Mouse (Mus musculus) lung, postnatal 4 days (tissue): ENCODE data around the gene Pnkp.

Source experiments
- DNase-seq, 2 experiments: peaks; one replicate each; pipeline ENCODE4 v3.0.0; 2021

Gene Pnkp

DNA sequence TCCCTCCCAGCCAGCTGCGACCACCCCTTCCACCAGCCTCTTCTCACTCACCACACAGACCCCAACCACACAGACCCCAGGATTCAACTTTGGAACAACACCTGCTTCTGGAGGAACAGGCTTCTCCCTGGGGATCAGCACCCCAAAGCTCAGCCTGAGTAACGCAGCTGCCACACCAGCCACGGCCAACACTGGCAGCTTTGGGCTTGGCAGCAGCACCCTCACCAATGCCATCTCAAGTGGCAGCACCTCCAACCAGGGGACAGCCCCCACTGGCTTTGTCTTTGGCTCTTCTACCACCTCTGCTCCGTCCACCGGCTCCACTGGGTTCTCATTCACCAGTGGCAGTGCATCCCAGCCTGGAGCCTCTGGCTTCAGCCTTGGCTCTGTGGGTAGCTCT is 28.2 kb upstream of the Pnkp start:
- no peak for DNase-seq

DNA sequence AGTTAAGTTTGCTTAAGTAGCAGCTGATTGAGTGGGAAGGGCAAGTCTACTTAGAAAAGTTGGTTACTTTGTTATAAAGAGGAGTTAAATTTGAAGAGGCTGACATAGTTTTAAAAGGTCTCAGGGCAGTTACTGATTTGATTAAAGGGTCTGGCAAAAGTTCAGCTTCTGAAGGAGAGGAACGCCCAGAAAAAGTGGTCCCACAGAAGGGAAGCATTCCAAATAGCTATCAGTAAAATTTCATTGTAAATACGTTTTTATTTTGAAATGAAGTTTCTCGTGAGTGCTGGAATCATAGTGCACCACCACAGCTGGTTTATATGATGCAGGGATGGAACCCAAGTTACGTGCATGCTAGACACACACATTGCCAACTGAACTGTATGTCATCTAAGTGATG is 24.2 kb upstream of the Pnkp start:
- no peak for DNase-seq

GRCm38 (mm10) chr7:44835373-44836015 is 21.4 kb upstream of the Pnkp start:
- peak in 1 of 2 experiments; percentile 51 for DNase-seq

GRCm38 (mm10) chr7:44836016-44836404 is 20.9 kb upstream of the Pnkp start:
- no peak for DNase-seq

- DNase-seq = no peak
Measured at GRCm38 (mm10) chr7:44836423-44837053, 20.4 kb upstream of the Pnkp start.

GRCm38 (mm10) chr7:44838073-44838472 is 18.9 kb upstream of the Pnkp start:
- no peak for DNase-seq

GRCm38 (mm10) chr7:44839171-44839490 is 17.8 kb upstream of the Pnkp start:
- DNase-seq = no peak

DNA sequence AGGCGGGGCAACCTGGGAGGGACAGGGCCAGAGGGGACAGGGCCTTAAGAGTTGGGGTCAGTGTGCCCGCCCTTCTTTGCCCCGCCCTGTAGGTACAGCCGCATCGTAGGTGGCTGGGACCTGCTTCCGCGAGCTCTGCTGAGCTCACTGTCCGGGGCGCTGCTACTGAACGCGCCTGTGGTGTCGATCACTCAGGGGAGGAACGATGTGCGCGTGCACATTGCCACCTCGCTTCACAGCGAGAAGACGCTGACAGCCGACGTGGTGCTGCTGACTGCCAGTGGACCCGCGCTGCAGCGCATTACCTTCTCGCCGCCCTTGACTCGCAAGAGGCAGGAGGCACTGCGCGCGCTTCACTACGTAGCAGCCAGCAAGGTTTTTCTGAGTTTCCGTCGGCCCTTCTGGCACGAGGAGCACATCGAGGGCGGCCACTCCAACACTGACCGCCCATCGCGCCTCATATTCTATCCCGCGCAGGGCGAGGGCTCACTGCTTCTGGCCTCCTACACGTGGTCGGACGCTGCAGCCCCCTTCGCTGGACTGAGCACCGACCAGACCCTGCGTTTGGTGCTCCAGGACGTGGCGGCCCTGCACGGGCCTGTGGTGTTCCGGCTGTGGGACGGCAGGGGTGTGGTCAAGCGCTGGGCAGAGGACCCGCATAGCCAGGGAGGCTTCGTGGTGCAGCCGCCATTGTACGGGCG is 17.3 kb upstream of the Pnkp start:
- DNase-seq = peak; percentile 55 to 69

- DNase-seq = no peak
Measured at GRCm38 (mm10) chr7:44840426-44840825, 16.5 kb upstream of the Pnkp start.

DNA sequence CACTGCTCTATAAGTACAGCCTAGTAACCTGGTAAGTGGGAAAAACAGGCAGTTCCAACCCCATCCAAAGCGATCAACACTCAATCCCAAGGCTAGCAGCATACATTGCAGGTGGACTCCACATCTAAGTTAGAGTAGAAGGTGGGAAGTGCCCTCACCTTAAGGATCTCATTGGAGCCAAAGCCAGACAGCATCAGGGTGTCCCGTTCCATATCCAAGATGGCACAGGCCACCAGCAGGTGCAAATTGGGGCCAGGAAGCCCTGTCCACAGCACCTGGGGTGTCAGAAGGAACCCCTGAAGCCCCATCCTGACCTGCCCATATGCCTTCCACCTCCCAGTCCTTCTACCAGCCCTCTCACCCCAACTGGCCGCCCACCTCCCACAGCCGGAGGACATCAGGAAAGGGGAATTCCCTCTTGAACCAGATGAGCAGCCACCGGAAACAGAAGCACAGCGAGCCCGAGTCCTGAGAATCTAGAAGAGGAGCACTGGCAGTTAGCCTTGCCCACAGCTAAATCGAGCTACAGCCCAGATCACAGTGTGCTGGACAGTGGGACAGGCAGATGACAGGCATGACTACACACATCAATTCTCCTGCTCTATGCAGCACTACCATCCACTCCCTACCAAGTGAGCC is 15.0 kb upstream of the Pnkp start:
- no peak for DNase-seq

DNA sequence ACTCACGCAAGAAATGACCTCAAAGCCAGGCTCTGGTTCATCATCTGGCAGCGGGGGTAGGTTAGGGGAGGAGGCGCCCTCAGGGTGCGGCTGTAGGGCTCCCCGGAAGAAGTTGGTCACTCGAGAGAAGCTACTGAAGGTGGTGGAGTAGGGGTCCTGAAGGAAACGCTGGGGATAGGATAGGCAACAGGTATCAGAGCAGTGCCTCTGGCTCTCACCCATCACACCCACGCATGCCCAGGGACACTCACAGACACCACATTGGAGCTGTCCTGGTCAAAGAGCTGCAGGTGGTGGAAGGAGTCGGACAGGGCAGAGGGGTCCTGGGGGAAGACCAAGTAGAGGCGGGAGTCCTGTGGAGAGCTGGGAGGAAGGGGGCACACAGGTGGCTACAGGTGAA is 11.9 kb upstream of the Pnkp start:
- no peak for DNase-seq

DNA sequence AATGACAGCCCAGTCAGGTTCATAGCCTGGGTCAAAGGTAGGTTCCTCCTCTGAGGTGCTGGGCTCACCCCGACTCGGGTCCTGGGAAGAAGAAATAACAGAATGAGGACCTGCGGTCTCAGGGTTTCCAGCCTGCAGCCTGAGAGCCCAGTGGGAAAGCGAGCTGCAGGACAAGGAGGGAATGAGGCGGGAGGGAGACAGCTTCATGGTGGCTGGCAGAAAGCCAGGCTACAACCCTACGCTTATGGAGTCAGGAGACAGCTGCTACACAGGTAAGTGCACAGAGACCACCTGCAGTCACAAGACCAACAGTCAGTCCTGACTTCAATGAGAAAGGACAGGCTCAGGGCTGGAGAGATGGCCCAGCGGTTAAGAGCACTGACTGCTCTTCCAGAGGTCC is 10.1 kb upstream of the Pnkp start:
- no peak for DNase-seq

DNA sequence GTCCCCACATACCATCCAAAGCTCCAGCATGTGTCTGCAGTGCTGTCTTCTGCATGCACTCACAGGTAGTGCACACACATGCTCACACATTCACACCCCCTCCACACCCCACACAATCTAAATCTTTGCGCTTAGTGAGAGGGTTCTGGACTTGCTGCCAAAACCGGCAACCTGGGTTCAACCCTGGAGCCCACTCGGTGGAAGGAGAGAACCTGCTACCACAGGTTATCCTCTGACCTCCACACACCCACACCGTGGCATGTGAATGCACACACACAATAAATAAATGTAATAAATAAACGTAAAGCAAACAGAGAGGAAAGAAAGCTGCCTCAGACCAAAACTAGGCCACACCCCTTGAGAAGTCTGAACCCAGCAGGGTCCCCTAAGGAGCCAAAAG is 9.2 kb upstream of the Pnkp start:
- DNase-seq = no peak

DNA sequence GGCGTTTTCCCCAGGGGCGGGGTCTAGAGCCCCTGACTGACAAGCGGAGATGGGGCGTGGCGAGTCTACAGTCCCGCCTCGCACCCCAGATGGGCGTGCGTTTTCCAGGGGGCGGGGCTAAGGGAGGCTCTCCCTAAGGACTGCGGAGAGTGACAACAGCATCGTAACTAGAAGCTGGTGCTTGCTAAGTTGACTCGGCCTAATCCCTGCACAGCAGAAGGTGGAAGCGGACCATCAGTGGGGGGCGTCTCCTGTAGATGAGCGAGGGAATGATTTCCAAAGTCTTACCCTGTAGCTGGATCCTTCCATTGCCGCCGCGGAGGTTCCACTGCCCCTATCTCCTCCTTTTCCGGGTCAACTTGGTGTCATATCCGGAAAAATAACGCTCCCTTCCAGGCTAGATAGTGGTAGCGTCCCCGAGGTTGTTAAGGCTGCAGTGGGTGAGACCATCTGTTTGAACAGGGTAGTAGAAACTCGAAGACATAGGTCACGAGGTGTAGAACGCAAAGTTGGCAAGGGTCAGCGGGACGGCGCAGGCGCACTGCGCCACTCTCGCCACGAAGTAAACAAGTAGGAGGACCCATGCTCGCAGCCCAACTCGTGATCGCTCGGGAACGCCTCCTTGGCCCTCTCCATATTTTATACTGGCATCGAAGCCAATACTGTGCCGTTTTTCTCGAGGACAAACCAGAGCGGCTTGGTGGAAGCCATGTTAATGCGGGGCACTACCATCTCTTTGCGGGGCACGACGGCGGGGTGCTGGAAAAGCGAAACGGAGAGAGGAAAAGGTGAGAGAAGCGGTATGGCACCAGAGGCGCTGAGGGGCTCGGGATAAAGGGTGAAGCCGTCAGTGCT is 8.2 kb upstream of the Pnkp start, which contains the start of the genes Akt1s1 and Tbc1d17:
Gene Akt1s1 (plus strand): TSS at position 431 of the 855 bp plus-strand sequence.
Gene Tbc1d17 (minus strand): TSS at position 519 of the 855 bp plus-strand sequence.
- peak; percentile 99 to 100 for DNase-seq

DNA sequence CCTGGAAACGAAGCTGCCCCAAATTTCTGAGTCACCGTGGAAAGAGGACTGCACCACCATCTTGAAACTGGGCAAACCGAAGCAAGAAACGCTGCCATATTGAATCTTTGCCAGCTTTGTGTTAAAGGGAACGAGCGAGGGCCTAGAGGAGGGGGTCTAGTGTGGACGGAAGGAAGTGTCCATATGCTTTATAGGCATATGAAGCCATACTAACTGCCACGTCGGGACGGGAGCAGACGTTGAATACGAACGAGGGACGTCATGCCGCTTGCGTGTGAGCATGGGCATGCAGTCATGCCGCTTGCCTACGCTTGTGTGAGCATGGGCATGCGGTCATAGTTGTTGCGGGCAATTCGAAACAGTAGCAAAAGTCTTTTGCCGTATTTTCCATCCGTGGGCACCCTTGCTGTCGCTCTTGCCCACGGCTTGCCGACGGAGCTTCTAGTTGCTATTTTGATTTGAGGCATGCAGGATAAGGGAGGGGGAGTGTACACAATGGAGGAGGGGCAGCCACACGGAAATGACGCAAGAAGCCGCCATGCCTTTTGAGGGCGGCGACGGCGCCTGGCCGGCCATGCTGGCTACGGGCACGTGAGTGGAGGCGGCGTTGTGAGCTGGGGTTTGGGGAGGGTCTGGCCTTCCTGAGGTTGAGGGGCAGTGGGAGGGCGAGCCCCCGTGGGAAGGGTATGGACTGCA is 7.4 kb upstream of the Pnkp start:
- DNase-seq = peak; percentile 93 to 94

- DNase-seq = peak; percentile 83 to 86
Measured at GRCm38 (mm10) chr7:44850146-44850545, 6.8 kb upstream of the Pnkp start.

DNA sequence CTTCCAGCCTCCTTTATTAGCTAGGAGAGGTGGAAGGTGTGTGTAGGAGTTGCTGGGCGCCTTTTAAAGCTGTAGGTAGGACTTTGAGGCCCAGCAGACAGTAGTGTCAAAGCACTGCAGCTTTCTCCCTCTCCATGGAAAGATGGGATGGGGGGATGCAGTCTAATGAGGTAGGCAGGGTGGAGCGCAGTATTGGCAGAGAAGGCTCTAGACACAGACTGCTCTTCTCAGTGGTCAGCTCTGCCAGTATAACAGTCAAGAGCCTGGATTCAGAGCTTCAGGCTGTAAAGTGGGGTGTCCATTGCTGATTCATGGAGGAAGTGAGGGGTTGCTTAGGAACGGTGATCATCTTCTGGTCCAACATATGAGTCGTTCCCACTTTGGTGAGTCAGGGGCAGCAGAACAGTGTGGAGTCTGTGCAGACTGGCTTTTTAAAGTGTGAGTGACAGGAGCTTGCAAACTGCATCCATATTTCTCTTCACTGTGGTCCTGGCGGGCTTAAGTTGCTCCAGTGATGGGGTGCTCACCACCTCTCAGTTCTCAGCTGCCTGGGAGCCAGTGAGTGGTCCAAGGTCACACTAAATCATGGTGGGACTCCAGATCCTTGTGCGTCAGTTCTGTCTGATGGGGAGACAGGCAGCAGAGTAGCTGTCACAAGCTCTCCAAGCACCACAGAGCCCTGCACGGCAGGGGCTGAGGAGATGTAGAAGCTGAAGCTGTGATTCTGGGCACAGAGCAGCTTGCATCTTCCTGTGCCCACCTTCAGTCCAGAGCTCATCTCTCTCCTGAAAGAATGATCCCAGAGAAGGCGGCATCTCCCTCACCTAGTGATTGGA is 5.9 kb upstream of the Pnkp start:
- DNase-seq = no peak

- no peak for DNase-seq
Measured at GRCm38 (mm10) chr7:44851625-44852234, 5.2 kb upstream of the Pnkp start.

DNA sequence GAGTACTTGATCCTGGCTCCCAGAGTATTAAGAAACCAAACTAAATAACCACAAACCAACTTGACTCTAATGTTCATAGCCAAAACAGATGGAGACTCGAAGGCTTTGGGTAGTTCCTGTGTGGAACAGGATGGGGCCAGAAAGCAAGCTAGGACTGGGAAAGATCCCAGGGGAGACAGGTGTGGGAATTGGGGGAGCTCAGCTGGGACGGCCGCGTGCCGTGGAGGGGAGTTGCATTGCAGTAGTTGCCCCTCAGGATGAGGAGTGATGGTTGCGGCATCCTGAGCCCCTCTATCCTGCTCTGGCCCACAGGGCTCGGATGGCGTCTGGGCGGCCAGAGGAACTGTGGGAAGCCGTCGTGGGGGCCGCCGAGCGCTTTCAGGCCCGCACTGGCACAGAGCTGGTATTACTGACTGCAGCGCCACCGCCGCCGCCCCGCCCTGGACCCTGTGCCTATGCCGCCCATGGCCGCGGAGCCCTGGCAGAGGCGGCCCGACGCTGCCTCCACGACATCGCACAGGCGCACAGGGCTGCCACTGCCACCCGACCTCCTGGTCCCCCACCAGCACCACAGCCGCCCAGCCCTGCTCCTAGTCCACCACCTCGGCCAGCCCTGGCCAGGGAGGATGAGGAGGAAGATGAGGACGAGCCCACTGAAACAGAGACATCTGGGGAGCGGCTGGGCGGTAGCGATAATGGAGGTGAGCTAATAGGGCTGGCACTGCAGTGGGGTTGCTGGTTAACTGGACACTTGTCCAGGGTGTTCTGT is 4.5 kb upstream of the Pnkp start:
- no peak for DNase-seq

GRCm38 (mm10) chr7:44853065-44853464 is 3.9 kb upstream of the Pnkp start:
- no peak for DNase-seq
